Mouse (Mus musculus): ENCODE data around the gene Fam122a. TPM values are rescaled to one million over a fixed set of nuclear protein-coding genes. Genes with fewer than 3 reads are reported as not detected.

Fam122a gene
- polyA plus RNA-seq (2012; fragmentation: generic; extraction: Trizol) = 10 to 100 TPM; 14.8 to 39.9 TPM

DNA sequence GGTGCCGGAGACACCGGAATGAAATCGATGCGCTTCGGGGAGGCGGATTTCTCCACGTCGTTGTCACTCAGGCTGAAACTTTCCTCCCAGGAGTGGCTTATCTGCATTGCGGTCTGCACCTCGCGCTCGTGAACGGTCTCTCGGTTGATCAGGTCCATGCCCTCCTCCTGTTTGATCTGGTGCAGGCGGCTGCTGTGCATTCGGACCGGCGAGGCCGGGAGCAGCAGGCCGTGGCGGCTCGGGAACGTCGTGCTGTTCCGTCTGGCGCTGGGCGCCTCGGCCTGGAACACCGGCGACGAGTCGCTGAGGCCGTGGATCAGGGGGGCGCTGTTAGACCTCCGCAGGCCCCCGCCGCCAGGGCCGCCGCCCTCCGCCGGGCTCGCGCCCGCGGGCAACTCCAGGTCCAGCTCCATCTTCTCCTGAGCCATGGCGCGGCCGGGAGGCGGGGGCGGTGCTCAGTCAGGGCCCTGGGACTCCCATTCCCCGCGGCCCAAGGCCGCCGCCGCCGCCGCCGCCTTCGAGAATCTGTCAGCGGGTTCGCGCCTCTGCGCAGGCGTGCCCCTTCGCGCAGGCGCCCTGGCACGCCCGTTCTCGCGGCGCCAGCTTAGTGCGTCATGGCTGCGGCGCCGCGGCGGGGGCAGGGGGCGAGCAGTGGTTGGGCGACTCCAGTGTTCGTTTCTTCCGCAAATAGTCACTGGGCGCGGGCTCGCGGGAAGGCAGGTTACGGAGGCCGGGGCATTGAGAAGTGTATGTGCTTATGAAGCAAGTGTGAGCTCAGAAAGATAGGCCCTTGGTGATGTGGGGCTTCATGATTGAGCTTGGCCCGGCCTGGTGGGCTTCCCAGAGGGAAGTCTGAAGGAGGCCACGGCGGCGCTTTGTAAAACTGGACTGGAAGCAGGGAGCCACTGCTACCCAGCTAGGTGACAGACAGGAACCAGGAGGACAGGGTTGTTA, at the start of gene Fam122a:
Fam122a (minus strand) TSS at position 428 of the 954 bp plus-strand sequence.

Other genes starting within 250 kb of the Fam122a start
- gene Fxn, start 196.8 kb downstream of the Fam122a start, polyA plus RNA-seq (2012; fragmentation: generic; extraction: Trizol) = 10 to 100 TPM; 39.5 to 76.0 TPM
- under 1 TPM in 1 of 2 experiments, not detected in 1; 0.08 TPM for gene Pip5k1b, start 78.5 kb upstream of the Fam122a start, polyA plus RNA-seq (2012; fragmentation: generic; extraction: Trizol)
- 1 to 10 TPM in 1 of 2 experiments, not detected in 1; 5.7 TPM for gene Tmem252, start 196.7 kb upstream of the Fam122a start, polyA plus RNA-seq (2012; fragmentation: generic; extraction: Trizol)

Measured in C3H10T1/2 (cell line).